Mouse (Mus musculus) c-Kit-positive CD71-negative TER-119-negative erythroid progenitor cells, embryonic 14.5 days (primary cell): ENCODE measurements at regions not wholly inside any gene's neighbourhood (a gene's known extent, or its start where the extent isn't known, plus 50 kb on each side); places are given as distances from the start of the nearest gene placed in this dataset.

ENCODE experiments used
- DNase-seq: peaks from one replicate; pipeline ENCODE4 v3.0.0-alpha.2; 2013; ENCODE audit warnings: low read depth

- no peak for DNase-seq
These were observed 285.7 kb upstream of the Mctp2 start for GRCm38 (mm10) chr7:72592110-72592509.

- DNase-seq: no peak
These were observed 286.2 kb upstream of the Mctp2 start for GRCm38 (mm10) chr7:72592649-72593048.

GRCm38 (mm10) chr7:72593259-72593658 lies 286.9 kb upstream of the Mctp2 start:
- no peak for DNase-seq

- no peak for DNase-seq
These were observed 288.3 kb upstream of the Mctp2 start for GRCm38 (mm10) chr7:72594741-72595140.

GRCm38 (mm10) chr7:72596985-72597384 lies 290.6 kb upstream of the Mctp2 start:
- no peak for DNase-seq

- no peak for DNase-seq
These were observed 295.5 kb upstream of the Mctp2 start for GRCm38 (mm10) chr7:72601933-72602332.

- no peak for DNase-seq
These were observed 303.4 kb upstream of the Mctp2 start for GRCm38 (mm10) chr7:72609791-72610190.

GRCm38 (mm10) chr7:72615232-72615631 lies 308.8 kb upstream of the Mctp2 start:
- DNase-seq: no peak

- no peak for DNase-seq
These were observed 321.0 kb upstream of the Mctp2 start for GRCm38 (mm10) chr7:72627369-72627768.

GRCm38 (mm10) chr7:72639566-72639965 lies 333.2 kb upstream of the Mctp2 start:
- no peak for DNase-seq

- no peak for DNase-seq
These were observed 368.6 kb upstream of the Mctp2 start for GRCm38 (mm10) chr7:72675018-72675417.

GRCm38 (mm10) chr7:72685803-72686202 lies 379.4 kb upstream of the Mctp2 start:
- no peak for DNase-seq

GRCm38 (mm10) chr7:72687356-72687755 lies 380.9 kb upstream of the Mctp2 start:
- no peak for DNase-seq

GRCm38 (mm10) chr7:72691396-72691795 lies 385.0 kb upstream of the Mctp2 start:
- no peak for DNase-seq

- no peak for DNase-seq
These were observed 385.5 kb upstream of the Mctp2 start for GRCm38 (mm10) chr7:72691859-72692258.

- no peak for DNase-seq
These were observed 390.3 kb upstream of the Mctp2 start for GRCm38 (mm10) chr7:72696736-72697135.

GRCm38 (mm10) chr7:72703652-72704341 lies 397.4 kb upstream of the Mctp2 start:
- no peak for DNase-seq

GRCm38 (mm10) chr7:72711193-72712131 lies 405.1 kb upstream of the Mctp2 start:
- no peak for DNase-seq

- DNase-seq: no peak
These were observed 409.0 kb upstream of the Mctp2 start for GRCm38 (mm10) chr7:72715401-72715800.

- DNase-seq: no peak
These were observed 409.6 kb upstream of the Mctp2 start for GRCm38 (mm10) chr7:72716051-72716450.

- no peak for DNase-seq
These were observed 419.9 kb upstream of the Mctp2 start for GRCm38 (mm10) chr7:72726214-72726854.

- DNase-seq: no peak
These were observed 431.4 kb upstream of the Mctp2 start for GRCm38 (mm10) chr7:72737792-72738191.
